Mouse (Mus musculus) stomach, postnatal 0 days (tissue): ENCODE measurements around the gene Styk1.

Experiments used
- CTCF ChIP-seq: IDR thresholded peaks from 2 replicates; pipeline ENCODE4 v1.5.1; 2016; ENCODE audit warnings: antibody characterized with exemption, low read depth, mild to moderate bottlenecking, moderate library complexity
- EP300 ChIP-seq: optimal IDR thresholded peaks from 2 replicates; pipeline ENCODE3; 2016; ENCODE audit warnings: antibody characterized with exemption

GRCm38 (mm10) chr6:131354913-131355312, 1.5 kb upstream of the Styk1 start:
- TF ChIP-seq CTCF (no peak), EP300 (no peak)
